Mouse (Mus musculus) liver, embryonic 15.5 days (tissue): ENCODE results near the gene Slc6a11. TPM values are rescaled to one million over a fixed set of nuclear protein-coding genes. Genes with fewer than 3 reads are reported as not detected.

Experiments used
- ATAC-seq: fragments of 200-750 bp; cut with Nextera tagmentation; 2 replicates; pipeline ENCODE4 v1.8.0; 2017; ENCODE audit warnings: moderate number of reproducible peaks, mild to moderate bottlenecking, moderate library complexity; ENCODE audit not compliant: insufficient read depth
- H3K27ac ChIP-seq: fragments of 300-500 bp; sonication (generic); replicated peaks from 2 replicates; pipeline ENCODE4 v1.5.1; 2015; ENCODE audit warnings: mild to moderate bottlenecking, inconsistent platforms
- H3K27me3 ChIP-seq: fragments of 300-500 bp; sonication (generic); 2 replicates; pipeline ENCODE4 v1.6.1; 2015; ENCODE audit warnings: mild to moderate bottlenecking, inconsistent platforms
- H3K36me3 ChIP-seq: fragments of 300-500 bp; sonication (generic); replicated peaks from 2 replicates; pipeline ENCODE4 v1.6.1; 2015; ENCODE audit warnings: moderate library complexity, mild to moderate bottlenecking, inconsistent platforms
- H3K4me1 ChIP-seq: fragments of 300-500 bp; sonication (generic); replicated peaks from 2 replicates; pipeline ENCODE4 v1.6.1; 2015; ENCODE audit warnings: inconsistent platforms
- H3K4me2 ChIP-seq: fragments of 300-500 bp; sonication (generic); 2 replicates; pipeline ENCODE4 v1.6.1; 2015; ENCODE audit warnings: moderate library complexity, mild to moderate bottlenecking, inconsistent platforms
- H3K4me3 ChIP-seq: fragments of 300-500 bp; sonication (generic); replicated peaks from 2 replicates; pipeline ENCODE4 v1.5.1; 2015; ENCODE audit warnings: mild to moderate bottlenecking, inconsistent platforms
- H3K9ac ChIP-seq: fragments of 300-500 bp; sonication (generic); 2 replicates; pipeline ENCODE4 v1.6.1; 2015; ENCODE audit warnings: moderate library complexity, mild to moderate bottlenecking, inconsistent platforms
- H3K9me3 ChIP-seq: fragments of 300-500 bp; sonication (generic); replicated peaks from 2 replicates; pipeline ENCODE4 v1.6.1; 2016; ENCODE audit warnings: inconsistent platforms
- WGBS: fragments of 180-500 bp; shearing (Covaris S2); methylation state at CpG from one replicate; pipeline ENCODE4 v1.1.7; 2015; ENCODE audit warnings: mixed read lengths; ENCODE audit not compliant: insufficient replicate concordance; 5-methylcytosine and 5-hydroxymethylcytosine counted together
- polyA plus RNA-seq: library from polyadenylated mRNA; unstranded; fragments of >200 nt; fragmentation: Nextera tagmentation; extraction: Ambion mirVana; gene quantifications from 2 replicates; pipeline ENCODE4 v1.2.1, GENCODE M21; 2015

Gene Slc6a11
- polyA plus RNA-seq, 1 experiment from 2014 or later = 0.03 TPM

DNA sequence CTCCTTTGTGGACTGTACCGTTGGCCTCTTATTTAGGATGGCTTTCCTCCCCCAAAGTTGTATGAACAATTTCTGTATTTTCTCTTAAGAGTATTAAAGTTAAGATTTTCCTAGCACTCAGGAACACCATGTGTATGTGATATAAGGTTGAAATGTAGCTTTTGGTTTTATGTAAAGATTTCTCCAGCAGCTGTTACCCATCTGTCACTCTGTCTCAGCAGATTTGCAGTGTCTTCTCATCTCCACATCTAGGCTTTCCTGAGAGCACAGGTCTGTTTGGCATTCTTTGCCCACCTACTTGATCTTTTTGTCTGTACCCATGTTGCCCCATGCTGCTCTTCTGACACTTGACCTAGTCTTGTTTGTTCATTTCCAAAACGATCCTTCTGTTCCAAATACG, 10.4 kb downstream of the Slc6a11 start:
- Histone ChIP-seq H3K4me2 (no peak overlapping the region), H3K27me3 (no peaks in the 10 kb centered on the region), H3K9me3 (no peaks in the 10 kb centered on the region), H3K4me1 (no peaks in the 10 kb centered on the region), H3K4me3 (no peak overlapping the region), H3K36me3 (no peaks in the 10 kb centered on the region), H3K27ac (no peak overlapping the region), H3K9ac (no peak overlapping the region)
- no peak for ATAC-seq
- 43% methylated on average over 3 of the region's 3 CpGs for WGBS

DNA sequence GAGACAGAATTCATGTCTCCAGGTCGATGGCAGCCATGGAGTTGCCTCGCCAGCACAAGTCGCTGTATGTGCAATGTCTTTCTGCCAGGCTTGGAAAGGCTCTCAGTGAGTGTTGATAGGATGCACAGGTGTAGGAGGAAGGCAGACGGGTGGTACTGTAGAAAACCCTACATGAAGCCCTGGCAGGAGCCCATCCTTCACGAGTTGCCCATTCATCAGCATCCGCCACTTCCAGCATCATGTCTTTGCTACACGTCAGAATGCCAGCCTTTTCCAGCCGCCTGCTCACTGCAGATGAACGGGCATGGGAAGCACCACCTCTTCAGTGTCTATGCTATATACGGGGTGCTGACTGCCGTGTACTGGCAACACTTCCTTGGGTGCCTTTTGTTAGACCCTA, 11.4 kb downstream of the Slc6a11 start:
- no peaks in the 10 kb centered on the region for H3K27me3 ChIP-seq
- H3K4me2 ChIP-seq = no peak overlapping the region
- no peak overlapping the region for H3K27ac ChIP-seq
- no peaks in the 10 kb centered on the region for H3K9me3 ChIP-seq
- H3K4me3 ChIP-seq = no peak overlapping the region
- WGBS = 63% methylated on average over 11 of the region's 11 CpGs
- no peak overlapping the region for H3K9ac ChIP-seq
- H3K36me3 ChIP-seq = no peaks in the 10 kb centered on the region
- no peaks in the 10 kb centered on the region for H3K4me1 ChIP-seq
- no peak for ATAC-seq

DNA sequence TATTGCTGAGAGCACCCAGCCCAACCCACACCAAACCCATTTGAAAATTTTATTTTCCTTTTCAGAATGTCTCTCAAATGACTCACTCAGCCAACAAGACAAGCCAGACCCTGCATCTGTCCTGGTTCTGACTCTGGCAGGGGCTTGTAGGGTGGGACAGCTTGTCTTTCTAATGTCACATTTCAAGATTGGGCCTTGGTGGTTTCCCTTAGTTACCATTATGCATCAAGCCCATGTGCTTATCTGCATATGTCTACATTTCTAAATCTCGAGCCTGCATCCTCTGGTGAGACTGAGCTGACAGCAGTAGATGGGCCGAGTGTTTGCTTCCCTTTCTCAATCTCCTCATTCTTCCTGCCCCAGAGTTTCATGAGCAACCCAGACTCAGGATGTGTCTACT, 12.5 kb downstream of the Slc6a11 start:
- ATAC-seq = no peak

DNA sequence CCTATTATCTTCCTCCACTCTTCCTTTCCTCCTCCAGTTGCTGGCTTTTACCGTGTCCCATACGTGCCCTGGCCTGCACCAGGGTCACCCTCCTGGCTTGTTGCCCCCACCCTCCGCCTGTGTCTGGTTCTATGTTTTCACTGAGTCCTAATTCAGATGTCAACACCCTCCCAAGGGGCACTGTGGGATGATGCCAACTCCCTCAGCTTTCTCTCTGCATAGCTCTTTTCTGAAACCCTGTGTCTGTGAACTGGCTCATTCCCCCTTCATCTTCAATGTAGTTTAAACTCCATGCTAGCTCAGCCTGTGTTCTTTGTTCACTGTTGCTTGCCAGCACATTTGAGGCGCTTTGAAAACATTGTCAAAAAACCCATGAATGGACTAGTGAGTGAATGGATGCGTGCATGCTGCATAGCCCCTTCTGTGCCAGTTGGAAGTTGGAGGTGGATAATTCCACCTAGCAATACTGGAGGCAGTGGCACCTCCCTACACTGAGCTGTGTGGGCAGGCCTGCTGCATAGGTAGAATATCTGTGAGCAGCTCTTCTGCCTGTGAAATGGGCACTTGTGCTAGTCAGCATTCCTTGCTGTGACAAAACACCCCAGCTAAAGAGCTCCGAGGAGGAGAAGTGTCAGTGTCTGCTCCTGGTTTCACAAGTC, 13.5 kb downstream of the Slc6a11 start:
- H3K4me3 ChIP-seq = no peak overlapping the region
- H3K36me3 ChIP-seq = no peaks in the 10 kb centered on the region
- ATAC-seq = no peak
- no peak overlapping the region for H3K9ac ChIP-seq
- H3K9me3 ChIP-seq = no peaks in the 10 kb centered on the region
- H3K4me1 ChIP-seq = no peaks in the 10 kb centered on the region
- no peak overlapping the region for H3K27ac ChIP-seq
- no peak overlapping the region for H3K4me2 ChIP-seq
- no peaks in the 10 kb centered on the region for H3K27me3 ChIP-seq
- 53% methylated on average over 6 of the region's 6 CpGs for WGBS

More for the DNA sequence above, 12.5 kb downstream of the Slc6a11 start:
- Histone ChIP-seq H3K9ac (no peak overlapping the region), H3K27me3 (no peaks in the 10 kb centered on the region), H3K4me2 (no peak overlapping the region), H3K4me3 (no peak overlapping the region), H3K4me1 (no peaks in the 10 kb centered on the region), H3K27ac (no peak overlapping the region), H3K36me3 (no peaks in the 10 kb centered on the region), H3K9me3 (no peaks in the 10 kb centered on the region)
- WGBS = 26% methylated on average over 2 of the region's 2 CpGs

DNA sequence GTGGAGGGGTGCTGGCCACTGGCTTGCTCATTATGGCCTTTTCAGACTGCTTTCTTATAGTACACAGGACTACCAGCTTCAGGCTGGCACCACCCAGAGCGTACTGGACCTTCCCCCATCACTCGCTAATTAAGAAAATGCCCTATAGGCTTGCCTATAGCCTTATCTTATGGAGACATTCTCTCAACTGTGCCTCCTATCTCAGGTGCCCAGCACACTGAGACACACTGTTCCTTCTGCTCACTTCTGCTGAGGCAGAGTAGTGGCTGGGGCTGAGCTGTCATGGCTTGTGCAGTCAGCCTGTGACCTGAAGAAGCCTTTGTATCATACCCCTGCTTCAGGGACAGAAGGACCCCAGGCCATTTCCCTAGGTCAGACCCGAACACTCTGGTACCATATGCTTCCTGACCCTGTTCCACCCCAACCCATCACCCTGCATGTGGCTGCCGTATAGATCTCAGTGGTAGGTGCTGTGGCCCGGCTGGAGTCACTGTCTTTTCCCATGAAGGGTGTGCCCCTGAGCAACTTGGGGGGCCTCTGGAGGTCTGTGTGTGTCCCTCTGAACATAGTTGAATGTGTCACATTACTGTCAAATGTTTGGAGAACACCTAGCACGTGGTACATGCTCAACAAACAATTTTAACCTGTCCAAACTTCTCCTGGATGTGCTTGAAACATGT, 14.7 kb downstream of the Slc6a11 start:
- H3K4me2 ChIP-seq = peak overlapping the region; percentile 20; the same call in 1 of the 2 replicates
- no peak overlapping the region for H3K27ac ChIP-seq
- no peaks in the 10 kb centered on the region for H3K27me3 ChIP-seq
- 57% methylated on average over 6 of the region's 6 CpGs for WGBS
- H3K36me3 ChIP-seq = no peaks in the 10 kb centered on the region
- peak; percentile 92 for ATAC-seq
- no peaks in the 10 kb centered on the region for H3K4me1 ChIP-seq
- no peak overlapping the region for H3K4me3 ChIP-seq
- no peak overlapping the region for H3K9ac ChIP-seq
- H3K9me3 ChIP-seq = no peaks in the 10 kb centered on the region

DNA sequence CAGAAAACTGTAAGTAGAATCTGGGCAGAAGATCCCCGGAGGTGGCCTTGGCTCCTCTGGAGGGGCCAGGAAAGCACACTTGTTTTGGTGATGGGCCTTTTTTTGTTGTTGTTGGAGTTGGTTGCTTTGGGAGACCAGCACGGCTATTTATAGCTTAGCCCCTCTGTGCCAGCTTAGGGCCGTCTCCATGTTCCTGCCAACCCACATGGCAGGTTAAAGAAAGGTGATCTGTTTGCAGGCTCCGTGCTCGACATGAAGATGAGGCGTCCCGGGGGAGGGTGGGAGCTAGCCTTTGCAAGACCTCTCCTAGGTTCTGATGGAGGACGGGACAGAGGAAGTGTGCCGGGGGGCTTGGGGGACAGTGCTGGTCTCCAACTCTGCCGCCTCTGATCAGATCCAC, 24.7 kb downstream of the Slc6a11 start:
- WGBS = 70% methylated on average over 10 of the region's 10 CpGs
- H3K9ac ChIP-seq = no peak overlapping the region
- no peaks in the 10 kb centered on the region for H3K4me1 ChIP-seq
- no peaks in the 10 kb centered on the region for H3K9me3 ChIP-seq
- H3K4me3 ChIP-seq = no peak overlapping the region
- no peak overlapping the region for H3K27ac ChIP-seq
- H3K36me3 ChIP-seq = no peaks in the 10 kb centered on the region
- H3K4me2 ChIP-seq = no peak overlapping the region
- ATAC-seq = no peak
- no peaks in the 10 kb centered on the region for H3K27me3 ChIP-seq

DNA sequence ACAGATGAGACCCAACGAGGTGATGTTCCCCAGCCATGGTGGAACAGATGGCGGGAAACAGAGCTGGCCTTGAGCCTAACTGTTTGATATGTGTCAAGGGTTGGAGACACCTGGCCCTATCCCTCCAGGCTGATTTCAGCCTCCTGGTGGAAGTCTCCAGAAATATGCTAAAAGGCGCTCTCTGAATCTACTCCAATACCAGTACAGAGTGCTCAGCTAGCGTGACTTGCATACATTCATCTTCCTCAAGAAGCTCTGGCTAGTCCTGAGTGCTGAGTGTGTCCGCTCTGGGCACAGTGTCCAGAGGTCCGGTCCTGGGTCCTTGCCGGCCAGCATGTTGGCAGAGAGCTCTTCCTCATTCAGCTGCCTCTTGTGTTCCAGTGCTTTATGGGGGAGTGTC, 27.8 kb downstream of the Slc6a11 start:
- Histone ChIP-seq H3K9me3 (no peaks in the 10 kb centered on the region), H3K4me2 (no peak overlapping the region), H3K4me3 (no peak overlapping the region), H3K27me3 (no peaks in the 10 kb centered on the region), H3K36me3 (no peaks in the 10 kb centered on the region), H3K27ac (no peak overlapping the region), H3K9ac (no peak overlapping the region), H3K4me1 (no peaks in the 10 kb centered on the region)
- ATAC-seq = no peak
- 57% methylated on average over 7 of the region's 7 CpGs for WGBS

DNA sequence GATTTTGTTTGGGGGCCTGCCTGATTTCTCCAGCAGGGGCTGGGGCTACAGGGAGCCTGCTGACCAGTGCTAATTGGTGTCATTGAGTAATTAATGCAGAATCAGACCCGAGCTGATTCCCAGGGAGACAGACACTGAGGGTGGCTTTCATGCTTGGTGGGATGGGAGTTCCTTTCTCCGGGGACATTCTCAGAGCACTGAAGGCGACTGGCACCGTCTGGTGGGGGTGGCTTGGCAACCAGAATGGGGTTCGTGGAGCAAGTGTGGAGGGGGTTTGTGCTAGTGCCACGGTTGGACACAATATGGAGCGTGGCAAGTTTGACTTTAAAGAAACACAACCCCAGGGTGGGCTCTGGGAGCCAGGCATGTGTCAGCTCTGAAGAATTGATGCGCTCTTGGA, 29.7 kb downstream of the Slc6a11 start:
- H3K27me3 ChIP-seq = no peaks in the 10 kb centered on the region
- H3K9ac ChIP-seq = no peak overlapping the region
- H3K4me1 ChIP-seq = no peaks in the 10 kb centered on the region
- H3K36me3 ChIP-seq = no peaks in the 10 kb centered on the region
- H3K27ac ChIP-seq = no peak overlapping the region
- ATAC-seq = no peak
- H3K4me2 ChIP-seq = no peak overlapping the region
- WGBS = 63% methylated on average over 8 of the region's 8 CpGs
- no peak overlapping the region for H3K4me3 ChIP-seq
- H3K9me3 ChIP-seq = no peaks in the 10 kb centered on the region

DNA sequence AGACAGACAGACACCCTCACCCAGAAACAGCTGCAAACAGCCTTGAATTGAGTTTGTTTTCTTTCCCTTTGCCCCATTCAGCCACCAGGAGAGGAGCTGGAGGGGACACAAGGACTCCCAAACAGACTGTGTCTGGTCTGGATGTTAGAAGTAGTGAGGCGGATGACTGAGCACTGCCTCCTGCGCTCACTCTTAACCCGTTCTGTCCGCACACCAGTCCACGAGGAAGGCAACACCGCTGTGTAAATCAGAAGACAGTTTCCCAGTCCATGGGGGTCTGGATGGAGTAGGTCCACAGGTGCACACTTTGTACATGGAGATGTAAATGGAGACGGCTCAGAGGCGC, 43.0 kb downstream of the Slc6a11 start:
- Histone ChIP-seq H3K4me3 (no peak overlapping the region), H3K4me1 (no peaks in the 10 kb centered on the region), H3K27me3 (peaks cover 7% of the 10 kb centered on the region; the same call in 1 of the 2 replicates), H3K9ac (no peak overlapping the region), H3K36me3 (no peaks in the 10 kb centered on the region), H3K9me3 (no peaks in the 10 kb centered on the region), H3K27ac (no peak overlapping the region), H3K4me2 (no peak overlapping the region)
- ATAC-seq = no peak
- 7% methylated on average over 8 of the region's 8 CpGs for WGBS

DNA sequence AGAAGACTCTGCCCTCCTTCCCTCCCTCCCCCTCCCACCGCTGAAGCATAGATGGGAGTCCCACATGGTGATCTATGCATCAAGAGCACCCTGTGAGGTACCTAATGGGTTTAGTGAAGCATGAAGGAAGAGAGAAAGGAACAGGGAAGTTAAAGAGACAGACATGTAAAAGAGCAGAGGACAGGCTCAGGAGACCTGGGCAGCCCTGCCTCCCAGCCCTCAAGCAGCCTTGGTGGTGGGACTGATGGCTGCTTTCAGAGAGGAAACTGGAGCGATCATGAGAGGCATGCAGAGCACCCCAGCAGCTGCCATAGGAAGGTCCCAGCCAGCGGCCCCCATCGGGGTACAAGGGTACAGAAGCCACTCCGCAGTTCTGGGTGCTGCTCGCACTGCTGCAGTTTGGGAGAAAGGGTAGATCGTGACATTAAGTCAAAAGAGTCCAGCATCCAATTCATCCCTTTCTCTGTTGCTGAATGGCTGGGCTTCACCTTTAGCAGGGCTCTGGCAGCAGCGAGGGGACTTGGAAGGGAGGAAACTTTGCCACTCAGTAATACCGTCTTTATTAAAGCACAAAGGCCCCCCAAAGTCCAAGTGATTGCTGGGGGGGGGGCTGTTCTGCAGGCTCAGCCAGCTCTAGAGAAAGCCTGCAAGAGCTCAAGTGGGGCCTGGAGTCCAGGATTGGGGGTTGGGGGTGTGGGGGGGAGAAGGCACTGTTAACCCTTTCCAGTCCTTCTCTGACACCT, 43.5 kb downstream of the Slc6a11 start:
- no peak overlapping the region for H3K4me3 ChIP-seq
- no peaks in the 10 kb centered on the region for H3K4me1 ChIP-seq
- no peak for ATAC-seq
- peaks cover 7% of the 10 kb centered on the region; the same call in 1 of the 2 replicates for H3K27me3 ChIP-seq
- WGBS = 14% methylated on average over 9 of the region's 9 CpGs
- no peak overlapping the region for H3K9ac ChIP-seq
- no peak overlapping the region for H3K4me2 ChIP-seq
- no peaks in the 10 kb centered on the region for H3K36me3 ChIP-seq
- no peak overlapping the region for H3K27ac ChIP-seq
- no peaks in the 10 kb centered on the region for H3K9me3 ChIP-seq

DNA sequence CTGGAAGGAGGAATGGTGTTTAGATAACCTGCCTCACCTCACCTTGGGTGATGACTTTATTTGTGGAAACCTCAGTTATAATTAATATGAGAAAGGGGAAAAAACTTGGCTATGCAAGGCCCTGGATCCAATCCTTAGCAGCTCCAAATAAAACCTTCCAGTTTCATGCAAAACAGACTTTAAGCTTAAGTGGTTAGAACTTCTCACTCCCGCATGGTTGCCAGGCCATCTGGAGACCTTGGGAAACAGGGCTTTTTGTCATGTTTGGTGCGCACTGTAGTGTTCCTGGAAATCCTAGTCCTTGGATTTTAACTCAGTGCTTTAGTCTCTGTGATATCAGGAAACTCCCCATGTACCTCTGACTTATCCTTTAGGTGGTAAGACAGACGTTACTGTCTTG, 47.1 kb downstream of the Slc6a11 start:
- peaks cover 7% of the 10 kb centered on the region; the same call in 1 of the 2 replicates for H3K27me3 ChIP-seq
- H3K27ac ChIP-seq = no peak overlapping the region
- H3K36me3 ChIP-seq = no peaks in the 10 kb centered on the region
- H3K4me1 ChIP-seq = no peaks in the 10 kb centered on the region
- H3K4me2 ChIP-seq = no peak overlapping the region
- 66% methylated on average over 3 of the region's 3 CpGs for WGBS
- ATAC-seq = no peak
- no peak overlapping the region for H3K9ac ChIP-seq
- H3K9me3 ChIP-seq = no peaks in the 10 kb centered on the region
- H3K4me3 ChIP-seq = no peak overlapping the region
